Mouse (Mus musculus) urinary bladder, postnatal 10 days (tissue): ENCODE measurements at regions not wholly inside any gene's neighbourhood (a gene's known extent, or its start where the extent isn't known, plus 50 kb on each side); places are given as distances from the start of the nearest gene placed in this dataset.

Experiments used
- DNase-seq: peaks from one replicate; pipeline ENCODE4 v3.0.0; 2022; ENCODE audit warnings: low spot score

DNA sequence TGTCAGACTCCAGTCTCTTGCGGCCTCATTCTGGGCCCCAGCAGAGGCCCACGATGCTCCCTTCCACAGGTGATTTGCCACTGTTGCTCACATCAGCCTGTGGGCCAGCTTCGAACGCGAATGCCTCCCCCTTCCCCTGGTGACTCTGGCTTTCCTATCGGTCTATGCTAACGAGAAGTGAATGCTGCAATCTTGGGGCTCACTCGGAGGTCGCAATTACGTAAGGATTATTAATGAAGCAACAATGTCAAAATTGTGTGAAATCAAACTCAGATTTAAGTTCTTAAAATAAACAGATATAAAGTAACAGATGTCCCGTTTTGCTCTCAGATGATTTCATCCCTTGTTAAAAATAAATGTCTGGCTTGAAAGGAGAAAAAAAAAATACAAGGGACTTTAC lies 572.3 kb downstream of the Bnc2 start:
- no peak for DNase-seq

DNA sequence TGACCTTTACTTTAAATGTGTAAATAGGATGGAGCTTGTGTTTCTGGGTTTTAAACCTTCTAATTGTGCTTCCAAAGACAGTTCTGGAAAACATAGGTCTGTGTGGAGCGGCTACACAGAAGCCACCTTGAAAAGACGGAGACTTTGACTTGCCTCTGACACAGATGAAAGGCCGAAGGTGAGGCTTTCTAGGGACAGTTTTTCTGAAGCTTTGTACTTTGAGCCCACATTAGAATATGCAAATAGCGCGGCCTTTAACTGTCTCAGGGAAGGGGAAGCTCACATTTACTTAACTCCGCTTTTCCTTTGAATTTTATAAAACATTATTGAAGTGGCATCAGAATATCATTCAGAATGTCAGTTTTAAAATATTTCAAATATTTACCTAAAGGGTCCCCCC lies 566.5 kb downstream of the Bnc2 start:
- DNase-seq: no peak

DNA sequence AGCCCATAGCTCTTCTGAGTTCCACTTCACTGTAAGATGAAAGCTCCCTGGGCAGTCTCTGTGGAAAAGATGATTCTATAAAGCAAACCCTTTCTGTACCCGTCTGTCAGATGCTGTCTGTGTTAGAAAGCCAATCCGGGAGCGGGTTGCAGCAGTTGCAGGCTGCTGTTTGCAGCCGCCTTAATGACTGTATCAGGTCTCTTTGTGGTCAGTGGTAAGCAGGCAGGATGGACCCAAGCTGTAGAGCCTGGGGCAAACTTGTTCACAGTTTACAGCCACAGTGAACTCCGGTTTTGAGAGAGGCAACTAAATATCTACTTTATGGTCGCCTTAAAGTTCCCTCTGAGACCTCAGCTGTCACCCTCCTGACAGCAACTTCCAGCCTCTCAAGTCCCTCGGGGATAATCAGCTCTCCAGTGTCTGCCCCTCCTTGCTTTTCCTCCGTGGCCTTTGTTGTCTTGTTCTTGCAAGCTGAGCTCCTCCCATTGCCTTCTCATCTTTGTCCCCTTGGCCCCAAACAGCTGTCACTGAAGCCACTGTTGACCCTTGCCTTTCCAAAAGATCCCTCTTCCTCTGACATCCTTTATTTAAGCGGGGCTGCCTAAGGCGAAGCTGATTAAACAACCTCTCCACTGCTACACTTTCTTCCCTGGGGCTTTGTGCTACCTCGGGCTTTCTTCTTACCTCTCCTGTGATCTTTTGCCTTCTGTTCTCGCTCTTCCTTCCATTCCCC lies 565.1 kb downstream of the Bnc2 start:
- no peak for DNase-seq

DNA sequence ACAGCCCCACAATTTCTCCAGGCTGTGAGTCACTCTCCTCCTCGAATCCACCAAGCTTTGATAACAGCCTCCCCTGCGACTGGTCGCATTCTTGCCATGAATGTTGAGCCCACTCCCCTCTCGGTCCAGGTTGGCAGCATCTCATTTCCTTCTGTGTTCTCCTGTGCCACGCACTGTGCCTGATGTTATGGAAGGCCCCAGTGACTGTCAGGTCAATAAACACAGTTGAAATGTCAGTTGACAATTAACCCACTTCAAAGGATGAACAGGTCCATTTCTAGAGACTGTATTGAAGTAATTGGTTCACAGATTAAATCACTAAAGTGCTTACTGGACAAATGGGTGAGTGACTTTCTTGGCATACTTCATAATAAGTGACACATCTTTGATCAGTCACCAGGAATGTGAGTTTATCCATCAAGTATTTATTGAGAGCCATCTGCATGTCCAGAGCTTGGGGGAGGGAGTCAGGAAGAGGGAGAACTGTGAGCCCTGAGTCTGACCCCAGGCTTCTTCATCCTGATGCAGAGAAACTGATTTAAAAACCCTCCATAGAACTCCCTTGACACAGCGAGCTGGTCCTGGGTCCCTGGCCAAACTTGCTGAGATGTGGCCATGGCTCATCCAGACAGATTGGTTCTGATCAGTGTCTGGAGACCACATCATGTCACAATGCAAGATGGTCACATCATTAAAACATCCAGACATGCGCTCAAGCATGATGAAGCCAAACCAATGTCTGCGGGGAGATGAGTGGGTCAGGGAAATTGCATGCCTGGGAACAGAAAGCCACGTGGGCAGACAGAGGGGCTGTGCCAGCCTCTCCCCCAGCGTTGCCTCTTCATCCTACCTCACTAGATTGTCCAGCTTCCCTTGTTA lies 560.7 kb downstream of the Bnc2 start:
- no peak for DNase-seq

DNA sequence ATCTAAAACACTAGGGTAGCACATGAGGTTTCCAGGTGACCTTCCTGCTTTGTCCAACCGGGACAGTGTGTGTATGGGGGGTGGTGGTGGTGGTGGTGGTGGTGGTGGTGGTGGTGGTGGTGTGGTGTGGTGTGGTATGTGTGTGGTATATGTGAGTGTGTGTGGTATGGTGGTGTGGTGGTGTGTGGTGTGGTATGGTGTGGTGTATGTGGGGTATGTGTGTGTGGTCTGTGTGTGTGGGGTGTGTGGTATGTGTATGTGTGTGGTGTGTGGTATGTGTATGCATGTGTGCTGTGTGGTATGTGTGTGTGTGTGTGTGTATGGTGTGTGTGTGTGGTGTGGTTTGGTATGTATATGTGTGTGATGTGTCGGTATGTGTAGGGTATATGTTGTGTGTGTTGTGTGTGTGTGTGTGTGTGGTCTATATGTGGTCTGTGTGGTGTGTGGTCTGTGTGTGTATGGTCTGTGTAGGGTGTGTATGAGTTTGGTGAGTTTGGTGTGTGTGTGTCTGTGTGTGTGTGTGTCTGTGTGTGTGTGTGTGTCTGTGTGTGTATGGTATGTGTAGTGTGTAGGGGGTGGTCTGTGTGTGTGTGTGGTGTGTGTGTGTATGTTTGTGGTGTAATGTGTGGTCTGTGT lies 556.7 kb downstream of the Bnc2 start:
- no peak for DNase-seq

DNA sequence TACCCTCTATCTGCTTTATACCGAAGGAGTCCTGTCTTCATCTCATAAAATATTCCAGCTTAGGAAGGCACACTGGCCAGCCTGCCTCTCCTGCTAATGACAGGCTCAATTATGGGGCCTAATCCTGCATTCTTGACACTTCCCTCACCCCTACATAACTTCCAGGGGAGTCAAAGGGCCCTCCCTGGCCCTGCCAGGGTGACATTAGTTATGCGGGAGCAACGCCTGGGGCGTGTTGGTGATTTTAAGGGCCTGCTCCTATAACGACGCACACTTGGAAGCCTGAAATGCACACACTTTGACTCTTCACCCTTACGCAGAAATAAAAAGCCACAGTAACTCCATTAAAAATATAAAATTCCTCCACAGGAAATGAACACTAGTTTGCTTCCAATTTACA lies 555.5 kb downstream of the Bnc2 start:
- DNase-seq: no peak

DNA sequence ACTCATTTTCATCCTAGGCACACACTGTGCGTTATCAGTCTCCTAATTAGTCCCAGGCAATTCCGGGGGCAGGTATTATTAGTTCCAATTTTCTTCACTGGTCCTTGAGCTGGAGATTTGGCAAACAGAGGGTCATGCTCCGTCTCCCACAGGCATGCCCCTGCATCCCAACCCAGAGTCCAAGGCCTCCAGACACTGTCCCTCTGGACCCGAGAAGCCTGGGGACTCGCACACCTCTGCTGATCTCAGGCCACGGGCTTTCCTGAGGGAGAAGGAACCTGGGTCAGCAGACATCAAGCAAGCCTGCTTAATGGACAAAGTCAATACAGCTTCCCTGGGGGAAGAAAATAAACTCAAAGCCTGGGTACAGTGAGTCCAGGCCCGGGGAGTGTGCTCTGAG lies 554.7 kb downstream of the Bnc2 start:
- DNase-seq: no peak

DNA sequence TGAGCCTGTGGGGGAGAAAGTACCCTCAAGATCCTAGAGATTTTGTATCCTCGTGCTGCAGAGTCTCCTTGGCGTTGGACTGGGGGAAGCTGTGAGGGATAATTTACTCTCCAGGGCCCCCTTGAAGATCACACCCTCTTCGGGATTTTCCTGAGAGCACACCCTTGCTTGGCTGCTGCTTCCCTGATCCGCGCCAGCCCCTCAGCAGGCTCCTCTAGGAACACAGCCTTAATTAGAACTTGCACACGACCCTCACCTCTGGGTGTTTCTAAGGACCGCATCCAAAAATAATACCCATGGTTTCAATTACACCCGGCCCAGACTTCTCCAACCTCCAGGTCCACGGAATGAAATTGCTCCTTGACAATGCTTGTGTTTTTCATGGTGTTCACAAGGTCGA lies 553.6 kb downstream of the Bnc2 start:
- no peak for DNase-seq

DNA sequence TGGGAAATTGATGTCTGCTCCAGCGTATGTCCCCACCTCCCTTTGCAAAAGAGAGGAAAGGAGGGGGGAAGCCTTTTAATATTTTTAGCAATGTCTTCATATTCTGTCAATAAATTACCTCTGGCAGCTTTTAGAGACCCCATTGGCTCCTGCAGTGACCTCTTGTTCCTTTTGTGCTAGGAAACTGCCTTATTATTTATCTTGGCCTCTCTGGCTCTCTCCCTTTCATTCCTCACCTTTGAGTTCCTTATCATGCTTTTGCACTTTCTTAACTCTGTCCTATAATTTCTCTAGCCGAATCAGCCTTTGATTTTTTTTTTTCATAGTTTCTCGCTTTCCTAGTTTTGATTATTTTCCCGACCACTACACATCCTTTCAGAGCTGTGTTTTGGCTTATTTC lies 548.7 kb downstream of the Bnc2 start:
- DNase-seq: no peak

DNA sequence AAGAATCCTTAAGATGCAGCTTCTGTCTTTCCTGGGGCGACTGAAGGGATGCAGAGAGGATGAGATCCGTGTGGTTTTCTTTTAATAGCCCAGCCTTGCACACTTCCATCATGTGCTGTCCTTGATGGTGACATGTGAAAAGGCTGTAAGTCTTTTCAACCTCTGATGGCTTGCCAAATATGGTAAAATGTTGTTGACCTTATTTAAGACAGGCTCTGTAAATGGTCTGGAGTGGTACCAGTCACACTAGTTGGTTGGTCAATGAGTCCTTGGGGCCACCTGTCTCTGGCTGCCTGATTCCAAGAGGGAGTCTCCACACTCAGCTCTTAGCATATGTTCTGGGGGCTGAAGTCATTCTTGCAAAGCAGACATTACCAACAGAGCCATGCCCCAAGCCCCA lies 547.7 kb downstream of the Bnc2 start:
- DNase-seq: no peak

DNA sequence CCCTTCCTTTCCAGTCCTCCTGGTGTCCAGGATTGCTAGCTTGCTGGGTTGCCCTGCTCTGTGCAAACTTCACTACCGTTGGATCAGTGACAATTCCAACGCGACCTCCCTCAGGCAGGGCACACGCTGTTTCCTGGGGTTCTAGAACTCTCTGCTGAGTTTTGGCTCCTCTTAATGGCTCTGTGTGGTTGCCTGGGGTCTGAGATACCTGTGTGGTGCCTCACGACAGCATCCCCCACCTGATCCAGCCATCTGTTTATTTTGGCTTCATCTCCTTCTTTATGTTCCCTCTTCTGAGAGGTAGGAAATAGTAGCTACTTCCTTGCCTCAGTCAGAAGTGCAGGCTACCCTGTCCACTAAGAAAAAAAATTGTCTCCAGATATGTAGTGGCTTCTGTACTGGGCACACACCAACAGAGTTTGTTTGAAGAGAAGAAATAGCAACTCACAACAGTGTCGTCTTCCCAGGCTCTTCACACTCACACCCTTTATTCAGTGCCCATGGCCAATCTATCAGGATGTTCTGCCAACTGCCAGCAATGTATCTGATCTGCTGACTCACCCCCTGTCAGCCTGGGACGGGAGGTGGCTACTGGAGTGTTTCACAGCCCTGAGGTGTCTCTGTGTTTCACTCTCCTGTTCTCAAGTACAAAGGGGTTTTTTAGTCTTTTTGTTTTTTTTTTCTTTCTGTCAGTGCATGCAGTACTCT lies 544.1 kb downstream of the Bnc2 start:
- no peak for DNase-seq

DNA sequence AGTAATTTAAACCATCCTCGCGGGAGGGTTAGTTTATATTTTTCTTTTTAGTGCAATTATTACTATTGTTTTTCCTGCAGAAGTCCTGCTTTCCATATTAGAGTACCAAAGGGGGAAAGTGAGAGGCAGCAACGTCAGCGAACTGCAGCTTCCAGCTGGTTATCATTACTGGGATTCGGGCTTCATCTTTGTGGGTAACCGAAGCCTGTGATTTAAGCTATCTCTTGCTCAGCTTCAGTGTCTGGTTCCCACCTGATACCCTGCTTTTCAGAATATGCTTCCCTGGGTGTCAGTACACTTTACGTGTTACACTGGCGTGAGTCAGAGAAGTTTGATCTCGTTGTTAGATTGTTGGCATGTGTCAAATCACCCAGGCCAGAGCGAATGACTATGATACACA lies 539.3 kb downstream of the Bnc2 start:
- no peak for DNase-seq

DNA sequence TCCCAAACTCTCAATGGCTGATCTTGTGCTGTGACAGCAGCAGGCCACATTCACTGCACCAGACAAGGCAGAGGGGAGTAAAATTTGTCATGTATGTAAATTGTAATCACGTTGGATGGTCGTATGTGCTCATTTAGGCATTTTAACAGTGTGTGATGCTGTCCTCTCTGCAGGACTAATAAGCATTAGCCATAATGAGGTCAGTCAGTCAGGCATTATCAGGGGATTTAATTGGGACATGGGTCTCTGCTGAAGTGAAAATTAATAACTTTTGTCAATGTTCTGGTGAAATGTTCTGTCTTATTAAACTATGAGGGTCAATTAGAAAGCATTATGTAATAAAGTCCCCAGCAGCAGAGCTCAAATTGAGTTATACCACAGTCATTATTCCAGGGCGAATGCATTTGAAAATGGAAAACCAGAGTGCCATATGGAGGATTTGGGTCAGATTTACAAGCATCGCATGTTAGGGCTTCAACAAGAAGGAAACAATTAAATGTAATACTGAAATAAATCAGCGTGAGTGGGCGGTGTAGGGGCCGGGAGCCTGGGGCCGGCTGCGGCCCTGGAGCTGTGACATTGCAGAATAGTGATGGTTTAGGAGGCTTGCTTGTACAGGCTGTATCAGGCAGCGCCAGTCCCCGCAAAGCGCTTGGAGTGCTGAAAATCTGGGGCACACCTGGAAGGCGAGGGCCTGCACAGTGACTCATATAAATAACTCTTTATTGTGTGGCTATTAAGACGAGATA lies 537.7 kb downstream of the Bnc2 start:
- no peak for DNase-seq

DNA sequence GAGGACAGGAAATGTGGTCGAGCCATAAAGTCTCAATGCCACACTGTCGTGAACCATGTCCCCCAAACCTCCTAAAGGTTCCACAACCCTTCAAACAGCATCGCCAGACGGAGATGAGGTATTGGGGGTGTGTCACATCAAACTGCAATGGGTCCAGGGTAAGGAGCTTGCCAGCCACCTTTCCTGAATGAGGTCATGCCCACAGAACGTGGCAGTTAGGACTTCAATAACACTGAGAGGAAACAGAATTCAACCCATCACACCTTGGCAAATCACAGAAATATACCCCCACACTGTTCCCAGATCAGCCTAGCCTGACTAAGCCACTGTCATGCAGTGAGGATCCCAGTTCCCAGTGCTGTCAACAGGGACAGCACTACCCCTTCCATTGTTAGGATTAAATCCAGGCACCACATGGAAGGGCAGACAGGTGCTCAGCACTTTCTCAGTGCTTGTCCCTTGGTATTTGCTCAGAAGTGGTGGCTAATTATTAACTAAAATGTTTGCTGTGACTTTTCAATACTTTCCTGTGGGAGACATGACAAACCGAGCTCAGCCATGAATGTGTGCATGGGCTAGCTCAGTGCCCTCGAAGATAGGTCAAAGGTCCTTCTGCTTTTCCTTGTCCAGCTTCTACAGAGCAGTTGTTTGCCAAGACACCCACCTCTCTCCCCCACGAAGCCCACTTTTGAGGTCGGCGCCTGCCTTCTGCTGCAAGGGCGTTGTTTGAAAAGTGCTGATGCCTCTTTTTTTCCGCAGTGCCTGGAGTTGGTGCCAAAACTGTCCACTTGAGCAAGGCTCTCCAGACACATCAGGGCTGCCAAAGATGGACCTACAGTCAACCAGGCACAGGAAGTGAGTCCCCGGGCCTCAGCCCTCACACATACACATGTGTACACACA lies 525.7 kb downstream of the Bnc2 start:
- no peak for DNase-seq

DNA sequence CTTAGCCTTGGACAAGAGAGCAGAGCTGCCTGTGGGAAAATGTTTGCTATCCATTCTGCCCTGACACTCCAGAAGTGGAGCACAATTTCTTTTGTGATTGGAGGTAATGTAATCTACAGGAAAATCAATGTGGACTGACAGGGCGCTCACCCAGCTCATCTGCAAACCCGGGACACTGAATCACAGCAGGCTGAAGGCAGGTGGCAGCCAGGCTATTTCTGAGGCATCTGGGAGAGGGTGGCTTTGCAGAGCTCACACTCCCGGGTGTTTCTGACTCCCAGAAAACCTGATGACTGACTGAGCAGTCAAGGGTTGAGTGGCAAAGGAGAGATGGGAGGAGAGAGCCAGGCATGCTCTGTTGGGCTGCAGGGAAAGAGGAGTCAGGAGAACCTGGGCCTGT lies 524.4 kb downstream of the Bnc2 start:
- no peak for DNase-seq

DNA sequence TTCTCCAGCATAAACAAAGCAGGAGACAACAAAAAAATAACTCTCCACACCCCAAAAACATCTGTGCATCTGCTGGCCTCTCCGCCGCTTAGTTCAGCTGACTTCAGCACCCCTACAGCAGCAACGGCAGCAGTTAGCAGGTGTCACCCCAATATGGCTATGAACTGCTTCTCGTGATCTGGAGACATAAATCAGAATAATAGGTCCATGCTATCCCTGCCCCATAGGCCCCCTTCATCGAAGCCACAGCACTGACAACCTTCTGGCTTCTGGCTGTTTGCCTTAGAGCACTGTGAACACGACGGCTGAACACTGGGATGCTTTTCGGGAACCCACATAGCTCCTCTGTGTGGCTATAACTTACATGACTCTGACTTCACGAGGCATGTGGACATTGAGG lies 523.8 kb downstream of the Bnc2 start:
- no peak for DNase-seq

DNA sequence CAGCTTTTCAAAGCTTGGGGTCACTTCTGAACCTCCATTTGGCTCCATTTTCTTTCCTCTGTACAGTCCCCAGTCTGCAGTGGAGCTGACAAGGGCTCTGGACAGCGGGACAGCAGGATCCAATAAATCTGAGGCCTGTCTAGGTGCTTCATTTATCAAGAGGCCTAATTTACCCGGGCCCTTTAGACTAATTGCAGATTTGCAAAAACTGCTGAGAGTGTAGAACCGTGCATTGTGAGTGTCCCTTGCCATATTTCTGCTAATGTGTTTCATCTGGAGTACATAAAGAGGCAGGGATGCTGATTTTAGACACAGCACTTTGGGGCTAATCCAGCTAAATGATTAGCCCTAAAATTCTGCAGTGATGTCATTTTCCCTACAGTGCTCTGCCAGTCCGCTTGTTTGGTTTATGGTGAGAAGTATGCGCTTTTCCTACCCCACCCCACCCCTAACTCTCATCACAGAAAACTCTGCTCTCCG lies 523.1 kb downstream of the Bnc2 start:
- DNase-seq: no peak

DNA sequence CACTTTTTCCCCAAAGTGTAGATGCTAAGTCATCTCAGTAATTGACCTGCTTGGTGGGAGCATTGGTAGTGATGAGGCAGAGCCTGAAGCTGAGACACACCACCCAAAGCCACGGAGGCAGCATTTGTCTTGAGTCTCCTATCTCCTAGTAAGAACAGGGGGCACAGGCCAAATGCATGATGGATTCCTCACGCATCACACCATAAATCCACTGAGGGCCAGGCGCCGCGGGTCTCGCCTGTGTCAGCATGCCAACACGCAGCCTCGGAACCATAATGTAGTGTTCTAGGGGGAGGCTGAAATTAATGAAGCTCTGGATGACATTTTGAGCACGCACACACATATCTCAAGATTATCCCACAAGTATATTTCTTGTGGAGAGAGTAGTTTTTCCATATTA lies 521.5 kb downstream of the Bnc2 start:
- DNase-seq: no peak

DNA sequence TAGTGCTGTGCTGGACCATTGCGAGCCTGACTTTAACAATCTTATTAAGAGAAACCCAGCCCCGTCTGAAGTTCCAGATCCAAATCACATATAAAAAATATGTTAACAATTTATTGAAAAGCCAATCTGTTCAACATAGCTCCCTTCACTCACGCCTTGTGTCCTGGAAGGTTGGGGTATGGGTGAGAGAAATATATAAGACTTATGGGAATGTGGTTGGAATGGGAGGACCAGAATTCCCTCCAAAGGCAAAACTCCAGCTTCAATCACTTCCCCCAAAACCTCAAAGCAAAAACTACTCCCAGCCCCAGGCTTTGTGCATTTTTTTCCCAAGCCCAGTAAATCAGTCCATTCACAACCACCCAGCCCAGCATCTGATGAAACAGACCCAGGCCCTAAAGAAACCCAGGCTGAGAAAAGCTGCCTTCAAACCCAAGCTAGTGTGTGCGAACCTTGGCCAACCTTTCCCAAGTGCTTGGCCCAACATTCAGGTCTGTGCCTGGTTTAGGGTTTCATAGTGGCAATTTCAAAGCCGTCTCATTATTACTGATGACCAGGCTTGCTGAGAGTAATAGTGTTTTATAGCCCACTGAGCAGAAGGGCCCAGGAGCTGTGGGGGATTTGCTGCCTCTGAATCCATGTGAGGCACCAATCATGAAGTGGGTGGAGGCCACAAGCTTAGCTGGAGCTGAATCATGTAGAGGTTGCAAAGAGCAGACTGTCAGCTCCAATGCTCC lies 517.0 kb downstream of the Bnc2 start:
- DNase-seq: no peak

DNA sequence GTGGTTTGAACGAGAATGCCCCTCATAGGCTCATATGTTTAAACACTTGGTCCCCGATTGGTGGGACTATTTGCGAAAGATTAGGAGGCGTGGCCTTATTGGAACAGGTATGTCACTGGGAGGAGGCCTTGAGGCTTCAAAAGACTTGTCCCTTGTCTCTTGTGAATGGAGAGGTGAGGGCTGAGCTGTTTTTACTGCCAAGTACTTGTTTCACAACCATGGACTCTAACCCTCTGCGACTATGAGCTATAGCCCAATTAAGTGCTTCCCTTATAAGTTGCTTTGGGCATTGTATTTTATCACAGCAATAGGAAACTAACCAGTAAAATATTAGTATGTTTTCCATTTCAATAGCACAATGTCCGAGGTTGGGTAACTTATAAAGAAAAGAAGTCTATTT lies 511.7 kb downstream of the Bnc2 start:
- DNase-seq: no peak
